8 mouse cellular contexts compared by ENCODE assay signal in genomic region chr11:78791582-78791981, GRCm38 (mm10). TPM values are rescaled to one million over a fixed set of nuclear protein-coding genes. Genes with fewer than 3 reads are reported as not detected.
DNase-seq lines count a peak whose midpoint lies in the region; ATAC-seq and TF ChIP-seq lines count a peak whose summit lies in the region.

No protein-coding gene starts in this region.

- no peak for TF ChIP-seq POLR2A in cortical plate, adult 2 months (IDR thresholded peaks at IDR 0.05; ENCODE audit: extremely low read depth, insufficient read depth, low read length)

- peak; percentile 75 for DNase-seq in retina, postnatal 1 day
- DNase-seq in retina, embryonic 14.5 days (ENCODE audit: low spot score), result no peak
- DNase-seq in heart, postnatal 14 days, result peak; percentile 48 to 71
- DNase-seq in layer of hippocampus, postnatal 14 days (ENCODE audit: low spot score in 2 of 2), result peak; percentile 28 to 63
- DNase-seq in thymus, postnatal 10 days (ENCODE audit: low spot score in 2 of 2), result no peak

- peak; percentile 70 for ATAC-seq in monocyte, adult 5-6 weeks (replicated peaks; ENCODE audit: insufficient number of reproducible peaks, low FRiP score, low TSS enrichment, poor library complexity, severe bottlenecking)
- no peak for ATAC-seq in CD4-positive, CD25-positive, alpha-beta regulatory T cell, adult 4 months

- intact Hi-C loops in heart, postnatal 14 days (cut with DNase I), result no loop called here

- H3K27ac ChIP-seq in cortical plate, adult 2 months (ENCODE audit: insufficient read depth, low read length), result peak overlapping the region; percentile 37

- TF ChIP-seq CTCF in cortical plate, adult 2 months (IDR thresholded peaks at IDR 0.05; ENCODE audit: extremely low read depth, insufficient read depth, low read length), result no peak

- no peak overlapping the region for H3K4me3 ChIP-seq in cortical plate, adult 2 months (ENCODE audit: insufficient read depth, low read length)

- peaks cover 8% of the 10 kb centered on the region; the same call in 1 of the 2 replicates for H3K4me1 ChIP-seq in cortical plate, adult 2 months (ENCODE audit: control insufficient read depth, insufficient read depth, low read length)

RNA-seq across cellular contexts. Expression of gene Lyrm9, which starts 34.8 kb away (rescaled TPM):
- 19.1 and 20.5 TPM in 2 replicates for polyA plus RNA-seq in cortical plate, adult 2 months (2012; rRNA removed)
- 10 to 100 TPM; 31.1 to 36.3 TPM for total RNA-seq in heart, postnatal 14 days (2021)
- total RNA-seq in layer of hippocampus, postnatal 14 days (2021), result 10 to 100 TPM; 19.4 to 22.0 TPM
- total RNA-seq in monocyte, adult 5-6 weeks (2017), result 11.8 to 34.1 TPM (median 16.2 TPM) in 3 replicates
- polyA plus RNA-seq in CD4-positive, CD25-positive, alpha-beta regulatory T cell, adult 4 months (2017; shearing (Covaris generic)), result 10 to 100 TPM; 29.9 to 31.4 TPM

RNA-seq across cellular contexts. Expression of gene Ccnq, which starts 40.1 kb away (rescaled TPM):
- polyA plus RNA-seq in cortical plate, adult 2 months (2012; rRNA removed), result 27.6 and 31.7 TPM in 2 replicates
- total RNA-seq in heart, postnatal 14 days (2021), result 10 to 100 TPM; 12.9 to 14.2 TPM
- 10 to 100 TPM; 17.4 to 18.4 TPM for total RNA-seq in layer of hippocampus, postnatal 14 days (2021)
- 12.4 to 22.2 TPM (median 16.4 TPM) in 3 replicates for total RNA-seq in monocyte, adult 5-6 weeks (2017)
- 10 to 100 TPM; 32.8 to 36.9 TPM for polyA plus RNA-seq in CD4-positive, CD25-positive, alpha-beta regulatory T cell, adult 4 months (2017; shearing (Covaris generic))

Comparison
In these comparisons a context has a peak if more than half of its experiments do, and no peak if none do; other contexts are left out.
1. DNase-seq: peak in retina, postnatal 1 day (single experiment), heart, postnatal 14 days (2 of 2) and layer of hippocampus, postnatal 14 days (2 of 2); none in retina, embryonic 14.5 days (single experiment) and thymus, postnatal 10 days (0 of 2).